Mouse (Mus musculus) c-Kit-positive CD71-negative TER-119-negative erythroid progenitor cells, embryonic 14.5 days (primary cell): ENCODE data around the gene Aox3.

Experiments
- DNase-seq: peaks from one replicate; pipeline ENCODE4 v3.0.0-alpha.2; 2013; ENCODE audit warnings: low read depth

Gene Aox3

DNA sequence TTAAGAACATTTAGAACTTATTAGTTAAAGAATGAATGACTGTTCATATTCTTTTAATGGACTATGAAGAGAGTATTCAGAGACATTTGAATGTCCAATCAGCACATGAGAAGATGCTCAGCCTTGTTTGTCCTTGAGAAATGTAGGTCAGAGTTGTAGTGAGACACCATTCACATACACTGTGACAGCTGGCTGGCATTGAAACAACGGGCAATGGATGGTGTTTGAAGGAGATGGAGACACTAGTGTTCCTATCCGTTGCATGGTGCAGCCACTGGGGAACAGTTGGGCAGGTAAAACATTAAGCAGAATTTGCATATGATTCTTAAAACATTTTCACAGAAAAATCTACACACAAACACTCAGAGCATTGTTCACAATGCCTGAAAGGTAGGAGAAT lies 5.9 kb upstream of the Aox3 start:
- DNase-seq = no peak

DNA sequence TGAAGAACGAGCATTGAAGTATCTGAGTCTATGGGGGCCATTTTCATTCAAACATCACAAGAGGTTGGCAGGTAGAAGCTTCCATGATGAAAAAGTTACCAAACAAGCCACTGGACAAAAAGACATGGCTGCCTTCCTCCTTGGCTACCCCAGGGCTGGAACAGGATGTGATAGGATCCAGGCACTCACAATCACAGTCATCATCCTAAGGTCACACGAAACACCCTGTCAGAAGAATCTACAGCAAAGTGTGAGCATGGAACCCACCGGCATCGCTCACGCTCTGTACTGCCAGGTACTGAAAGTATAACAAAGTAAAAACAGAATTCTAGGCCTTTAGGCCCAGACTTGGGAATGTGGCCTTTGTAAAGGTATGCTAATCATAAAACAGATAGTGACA lies 2.7 kb upstream of the Aox3 start:
- no peak for DNase-seq

GRCm38 (mm10) chr1:58111315-58111714 lies 1.6 kb upstream of the Aox3 start:
- DNase-seq = no peak

GRCm38 (mm10) chr1:58113441-58113840 lies 511 bp downstream of the Aox3 start:
- no peak for DNase-seq

GRCm38 (mm10) chr1:58114021-58114560 lies 1.2 kb downstream of the Aox3 start:
- DNase-seq = no peak

DNA sequence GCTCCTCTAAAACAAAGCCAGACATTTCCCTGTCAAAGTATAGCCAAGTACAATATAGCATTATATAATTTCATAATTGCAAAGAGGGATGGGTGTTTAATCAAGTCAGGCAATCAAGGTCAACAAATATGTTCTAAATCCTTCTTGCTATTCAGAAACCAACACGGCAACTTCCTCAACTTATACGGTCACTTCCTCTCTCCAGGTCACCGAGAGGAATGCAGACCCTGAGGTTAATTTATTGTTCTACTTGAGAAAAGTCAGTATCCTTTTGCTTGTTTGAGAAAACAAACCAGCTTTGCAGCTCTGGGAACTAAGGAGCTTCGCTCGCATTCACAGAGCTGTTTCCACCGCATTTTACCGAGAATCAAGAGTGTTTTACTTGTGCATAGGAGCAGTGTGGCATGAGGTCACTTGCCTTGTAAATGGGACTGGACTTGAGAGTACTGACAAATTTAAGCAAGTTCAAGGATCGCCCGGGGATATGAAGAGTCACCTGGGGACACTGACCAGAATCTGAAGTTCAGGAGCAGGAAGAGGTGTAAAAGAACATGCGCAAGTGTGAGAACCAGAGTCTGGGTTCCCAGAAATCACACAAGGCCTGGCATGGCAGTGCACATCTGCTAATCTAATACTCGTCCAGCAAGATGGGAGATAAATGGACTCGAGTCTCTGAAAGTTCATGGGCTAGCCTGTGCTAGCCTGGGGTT lies 1.9 kb downstream of the Aox3 start:
- no peak for DNase-seq

GRCm38 (mm10) chr1:58118231-58118630 lies 5.3 kb downstream of the Aox3 start:
- DNase-seq = no peak

DNA sequence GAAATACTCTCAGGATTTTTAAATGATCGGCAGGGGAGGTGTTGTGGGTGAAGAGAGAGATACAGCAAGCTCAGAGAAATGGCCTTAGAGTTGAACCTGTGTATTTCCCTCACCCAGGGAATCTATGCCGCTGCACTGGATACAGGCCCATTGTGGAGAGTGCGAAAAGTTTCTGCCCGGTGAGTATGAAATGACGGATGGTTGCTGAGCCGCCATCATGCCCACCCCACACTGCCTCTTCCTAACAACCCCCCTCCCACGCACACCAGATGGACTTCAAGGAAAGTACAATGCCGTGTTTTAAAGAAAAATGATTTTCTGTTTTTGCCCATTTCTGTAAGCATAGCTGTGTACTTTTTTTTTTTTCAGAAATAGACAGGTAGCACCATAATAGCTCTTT lies 12.0 kb downstream of the Aox3 start:
- no peak for DNase-seq

DNA sequence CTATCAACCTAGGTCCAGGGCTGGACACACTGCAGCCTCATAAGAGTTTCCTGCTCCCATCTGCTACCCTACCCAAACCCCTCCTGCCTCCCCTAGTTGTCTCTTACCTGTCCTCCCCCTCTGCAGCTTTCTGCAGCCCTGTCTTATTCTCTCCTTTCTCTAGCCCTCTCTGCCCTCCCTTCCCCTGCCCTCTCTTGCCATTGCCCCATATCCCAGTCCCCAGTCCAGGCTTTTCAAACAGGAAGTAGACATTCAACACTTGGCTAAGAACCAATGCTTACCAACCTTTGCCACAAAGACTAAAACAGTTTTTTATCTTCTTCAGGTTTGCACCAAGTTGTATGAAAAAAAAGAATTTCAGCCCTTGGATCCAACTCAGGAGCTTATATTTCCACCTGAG lies 25.0 kb downstream of the Aox3 start:
- no peak for DNase-seq

GRCm38 (mm10) chr1:58138986-58139385 lies 26.1 kb downstream of the Aox3 start:
- DNase-seq = no peak

- no peak for DNase-seq
Measured at GRCm38 (mm10) chr1:58140607-58141006, 27.7 kb downstream of the Aox3 start.

GRCm38 (mm10) chr1:58144384-58145069 lies 31.6 kb downstream of the Aox3 start:
- no peak for DNase-seq

DNA sequence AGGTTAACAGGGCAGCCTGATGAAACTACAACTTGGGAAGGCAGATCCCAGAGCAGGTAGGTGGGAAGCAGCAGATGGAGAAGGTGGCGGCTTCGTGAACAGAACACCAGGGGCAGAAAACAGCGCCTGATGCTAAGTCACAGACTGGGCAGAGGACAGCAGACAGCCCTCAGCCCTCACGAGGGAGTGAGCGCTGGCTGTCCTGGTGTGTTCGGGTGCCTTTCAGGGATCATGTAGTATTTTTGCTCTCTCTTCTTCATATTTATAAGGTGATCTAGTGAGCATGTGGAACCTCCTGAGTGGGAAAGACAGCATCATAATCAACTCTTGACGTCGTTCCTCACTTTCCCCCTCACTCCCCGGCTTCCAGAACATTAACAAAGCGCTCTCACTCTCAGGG lies 33.1 kb downstream of the Aox3 start:
- DNase-seq = no peak

DNA sequence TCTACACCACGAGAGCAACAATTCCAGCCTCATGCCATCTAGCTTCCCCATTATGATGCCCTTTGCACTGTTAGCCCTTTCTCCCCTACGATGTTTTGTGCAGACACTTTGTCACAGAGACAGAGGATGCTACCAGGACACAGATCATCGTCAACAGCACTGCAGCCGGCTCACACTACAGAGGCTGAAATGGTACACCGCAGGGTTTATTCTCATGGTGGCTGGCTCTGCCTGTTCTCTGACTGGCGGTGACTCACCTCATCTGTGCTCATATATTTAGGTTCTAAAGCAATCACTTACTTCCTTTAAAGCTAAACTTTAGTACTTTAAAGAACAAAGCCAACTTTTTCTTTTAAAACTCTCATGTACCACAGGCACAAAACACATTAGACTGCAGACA lies 34.8 kb downstream of the Aox3 start:
- DNase-seq = no peak

DNA sequence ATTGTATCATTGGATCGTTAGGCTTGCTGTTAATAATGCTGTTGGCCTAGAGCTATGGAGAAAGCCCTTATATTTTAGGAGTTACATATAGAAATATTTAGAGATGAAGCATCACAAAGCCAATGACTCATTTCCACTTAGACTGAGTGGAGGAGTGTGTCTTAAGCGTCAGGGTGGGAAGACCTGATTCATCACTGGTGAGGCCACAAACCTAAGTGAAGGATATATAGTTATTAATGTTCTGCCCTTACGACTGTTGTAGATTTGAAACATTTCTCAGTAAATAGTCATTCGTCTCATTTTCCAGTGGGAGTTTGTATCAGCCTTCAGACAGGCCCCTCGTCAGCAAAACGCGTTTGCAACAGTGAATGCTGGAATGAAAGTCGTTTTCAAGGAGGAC lies 39.3 kb downstream of the Aox3 start:
- DNase-seq = no peak

GRCm38 (mm10) chr1:58156747-58157146 lies 43.8 kb downstream of the Aox3 start:
- peak; percentile 20 for DNase-seq

DNA sequence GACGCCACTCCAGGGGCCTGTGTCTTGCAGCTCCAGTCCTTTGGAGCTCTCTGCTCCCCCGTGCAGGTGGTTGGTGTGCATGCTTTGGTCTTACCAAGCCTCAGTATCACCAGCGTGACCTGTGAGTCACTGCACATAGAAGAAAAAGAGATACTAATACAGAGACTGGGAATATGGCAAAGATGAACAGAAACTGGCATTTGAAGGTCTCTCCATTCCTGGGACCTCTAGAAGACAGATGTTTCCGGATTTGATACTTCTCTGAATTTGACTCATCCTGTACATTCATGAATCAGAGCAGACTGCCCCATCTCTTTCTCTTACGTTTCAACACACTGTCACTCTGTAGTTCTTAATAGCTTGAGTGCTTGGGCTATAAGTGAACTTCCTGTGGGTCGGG lies 57.0 kb downstream of the Aox3 start:
- DNase-seq = no peak

DNA sequence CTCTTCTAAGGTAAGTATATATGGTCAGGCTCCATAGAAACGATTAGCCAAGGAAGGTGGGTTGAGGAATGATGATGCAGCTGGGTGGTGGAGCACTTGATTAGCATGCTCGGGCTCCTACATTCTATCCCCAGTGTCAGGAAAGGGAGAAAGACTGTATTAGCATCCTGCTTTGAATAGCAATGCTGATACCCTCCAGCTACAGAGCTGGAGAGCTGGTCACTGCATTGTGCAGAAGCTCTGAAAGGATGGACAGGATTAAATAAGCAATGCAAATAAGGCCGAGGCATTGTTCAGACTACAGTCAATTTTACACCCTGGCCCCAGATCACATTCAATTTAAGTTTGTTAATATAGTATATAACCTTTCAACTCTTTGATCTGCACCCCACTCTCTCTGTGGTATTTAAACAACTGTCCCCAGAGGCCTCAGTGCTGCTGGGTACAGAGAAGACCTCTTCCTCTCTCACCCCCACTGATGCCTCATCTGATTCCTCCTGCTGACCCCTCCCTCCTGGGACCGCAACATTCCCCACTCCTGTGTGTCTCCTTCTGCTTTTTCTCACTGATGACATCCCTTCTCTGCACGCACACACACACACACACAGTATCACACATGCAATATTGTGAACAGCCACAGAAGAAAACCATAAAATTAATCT lies 75.7 kb downstream of the Aox3 start:
- no peak for DNase-seq

- DNase-seq = no peak
Measured at GRCm38 (mm10) chr1:58194317-58194716, 81.4 kb downstream of the Aox3 start.

DNA sequence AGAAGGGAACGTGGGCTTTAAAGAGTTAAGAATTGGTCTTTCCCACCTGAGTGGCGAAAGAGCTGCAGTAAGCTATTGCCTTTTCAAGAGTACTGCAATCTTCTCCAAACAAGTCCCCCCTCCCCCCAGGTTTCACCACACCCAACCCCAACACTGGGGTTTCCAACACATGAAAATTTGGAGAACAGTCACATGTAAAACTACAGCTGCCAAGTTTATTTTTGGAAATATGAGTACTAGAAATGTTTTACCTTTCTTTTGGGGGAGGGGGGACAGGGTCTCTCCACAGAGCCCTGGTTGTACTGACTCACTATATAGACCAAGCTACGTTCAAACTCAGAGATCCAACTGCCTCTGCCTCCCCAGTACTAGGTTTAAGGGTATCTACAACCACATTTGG lies 82.1 kb downstream of the Aox3 start:
- no peak for DNase-seq

- DNase-seq = peak; percentile 8
Measured at GRCm38 (mm10) chr1:58195541-58195940, 82.6 kb downstream of the Aox3 start.

GRCm38 (mm10) chr1:58197023-58197422 lies 84.1 kb downstream of the Aox3 start:
- no peak for DNase-seq

DNA sequence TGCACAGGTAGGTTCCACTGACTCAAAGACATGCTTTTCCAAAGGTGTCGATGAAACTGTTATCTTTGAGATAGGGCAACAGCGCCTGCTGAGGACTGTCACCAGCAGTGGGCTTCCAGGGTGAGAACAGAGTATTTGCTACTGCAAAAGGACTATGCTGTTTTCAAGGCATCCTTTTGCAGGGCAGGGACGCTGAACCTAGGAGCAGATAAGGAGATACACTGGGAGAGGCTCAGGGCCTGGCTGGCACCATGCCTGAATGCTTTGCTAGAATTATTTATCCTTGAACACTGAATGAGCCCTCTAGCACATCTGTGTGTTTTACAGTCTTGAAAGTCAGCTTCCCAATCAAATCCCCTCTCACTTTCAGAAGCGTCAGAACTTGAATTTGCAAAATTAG lies 85.5 kb downstream of the Aox3 start:
- no peak for DNase-seq
